Mouse (Mus musculus) kidney, adult 18-20 months (tissue): ENCODE data around the gene Olfr1112.
"Not testable (repeated sequence)": the region's sequence is repeated elsewhere in the genome, so short reads cannot be mapped to it uniquely, and the experiment has no call there.

Experiments
- DNase-seq: peaks from one replicate; pipeline ENCODE4 v3.0.0; 2021

Olfr1112 gene

DNA sequence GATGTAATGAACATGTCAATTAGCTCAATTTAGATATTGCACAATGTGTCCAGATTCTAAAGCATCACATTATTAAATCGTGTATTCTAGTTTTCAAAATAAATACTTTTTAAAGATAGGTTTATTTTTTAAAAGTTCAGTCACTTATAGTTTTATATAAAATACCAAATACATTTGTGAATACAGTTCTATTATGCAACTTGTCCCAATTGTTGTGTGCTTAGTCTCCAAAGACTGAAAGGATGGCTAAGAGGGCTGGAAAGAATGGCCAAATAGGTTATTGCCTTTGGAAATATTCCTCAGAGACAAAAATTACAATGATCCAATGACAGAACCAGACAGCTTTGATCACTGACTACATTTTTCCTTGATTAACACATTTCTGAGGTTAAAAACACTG lies at the start of gene Olfr1112:
Gene Olfr1112, plus strand, starts transcription at position 301 of the 400 bp plus-strand sequence.
- DNase-seq = no peak

DNA sequence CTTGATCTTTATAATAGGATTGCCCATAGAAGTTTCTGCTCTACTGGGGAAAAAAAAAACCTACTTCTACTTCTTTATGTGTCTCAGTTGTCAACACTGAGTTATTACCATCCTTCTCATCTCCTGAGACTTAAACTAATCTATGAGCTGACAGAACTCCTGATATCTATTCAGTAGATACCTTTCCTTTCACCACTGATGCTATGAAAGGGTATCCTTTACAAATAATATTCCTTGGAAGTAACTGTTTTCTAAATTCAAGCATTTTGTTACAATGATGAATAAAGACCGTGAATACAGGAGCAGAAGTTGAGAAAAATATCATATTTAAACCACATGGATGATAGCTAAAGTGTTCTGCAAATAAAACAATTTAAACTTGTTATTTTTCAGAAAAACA lies 47.4 kb upstream of the Olfr1112 start, which contains the start of gene Olfr1110:
Gene Olfr1110, minus strand, starts transcription at position 101 of the 400 bp plus-strand sequence.
- DNase-seq = no peak

DNA sequence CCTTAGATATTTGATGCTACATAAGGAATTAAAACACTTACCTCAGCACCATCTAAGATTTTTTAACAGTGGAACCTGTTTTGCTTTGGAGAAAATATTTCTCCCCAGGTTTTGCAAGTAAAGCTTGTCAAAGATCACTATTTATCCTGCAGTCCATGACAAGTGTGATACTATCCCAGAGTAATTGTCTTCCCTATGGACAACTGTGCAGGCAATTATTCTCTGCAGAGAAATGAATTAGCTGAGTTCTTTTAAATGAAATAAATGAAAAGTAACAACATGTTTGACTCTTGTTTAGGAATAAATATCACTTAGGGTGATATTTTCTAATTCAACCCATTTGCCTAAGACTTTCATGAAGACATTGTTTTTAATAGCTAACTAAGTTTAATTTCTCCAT lies 35.1 kb upstream of the Olfr1112 start, which contains the start of gene Olfr1111:
Gene Olfr1111, minus strand, starts transcription at position 101 of the 400 bp plus-strand sequence.
- DNase-seq = no peak

DNA sequence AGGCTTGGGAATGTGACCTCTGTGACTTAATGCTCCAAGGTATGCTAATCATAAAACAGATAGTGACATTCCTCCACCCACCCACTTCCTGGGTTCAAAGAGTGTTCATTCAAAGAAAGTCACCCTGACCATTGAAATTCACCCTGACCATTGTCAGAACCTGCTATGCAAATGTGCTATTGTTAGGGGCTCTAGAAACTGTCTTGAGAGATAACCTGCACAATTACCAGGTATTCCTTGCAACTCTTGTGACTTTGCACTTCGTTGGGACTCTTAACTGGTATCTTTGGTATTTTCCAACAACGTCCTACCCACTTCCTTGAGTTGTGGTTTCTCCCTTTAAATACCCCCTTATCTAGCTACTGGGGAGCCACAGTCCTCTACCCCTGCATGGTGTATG lies 19.9 kb upstream of the Olfr1112 start:
- not testable (repeated sequence) for DNase-seq

DNA sequence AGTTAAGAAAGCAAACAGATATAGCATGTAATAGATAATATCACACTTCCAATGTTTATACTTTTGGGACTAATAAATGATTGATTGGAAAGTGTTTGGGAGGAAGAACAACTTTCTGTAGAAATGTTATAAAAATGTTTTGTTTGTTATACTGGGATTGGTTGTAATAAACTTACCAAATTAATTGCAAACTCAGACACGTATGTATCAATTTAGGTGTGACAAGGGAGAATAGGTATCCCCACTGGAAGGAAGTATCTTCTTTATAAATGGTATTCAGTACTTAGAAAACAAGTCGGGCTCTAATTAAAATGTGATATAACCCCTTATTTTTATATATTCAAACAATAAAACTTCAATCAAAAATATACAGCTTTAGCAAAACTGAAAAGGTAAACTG lies 21.1 kb downstream of the Olfr1112 start, which contains the start of gene Olfr1113:
Gene Olfr1113, plus strand, starts transcription at position 301 of the 400 bp plus-strand sequence.
- DNase-seq = no peak
